Mouse (Mus musculus) lung, postnatal 0 days (tissue): Measurements from ENCODE around the gene Enthd1.

Experiments used
- CTCF ChIP-seq: IDR thresholded peaks from 2 replicates; pipeline ENCODE4 v1.5.1; 2016; ENCODE audit warnings: antibody characterized with exemption, mild to moderate bottlenecking
- EP300 ChIP-seq: IDR thresholded peaks from 2 replicates; pipeline ENCODE4 v1.6.1; 2016; ENCODE audit warnings: antibody characterized with exemption, mild to moderate bottlenecking, control low read depth

- TF ChIP-seq CTCF, result no peak
- no peak for TF ChIP-seq EP300
These were observed 48.9 kb upstream of the Enthd1 start for GRCm38 (mm10) chr15:80613904-80614303.
